9 mouse cellular contexts compared by ENCODE assay signal in the genomic region with DNA sequence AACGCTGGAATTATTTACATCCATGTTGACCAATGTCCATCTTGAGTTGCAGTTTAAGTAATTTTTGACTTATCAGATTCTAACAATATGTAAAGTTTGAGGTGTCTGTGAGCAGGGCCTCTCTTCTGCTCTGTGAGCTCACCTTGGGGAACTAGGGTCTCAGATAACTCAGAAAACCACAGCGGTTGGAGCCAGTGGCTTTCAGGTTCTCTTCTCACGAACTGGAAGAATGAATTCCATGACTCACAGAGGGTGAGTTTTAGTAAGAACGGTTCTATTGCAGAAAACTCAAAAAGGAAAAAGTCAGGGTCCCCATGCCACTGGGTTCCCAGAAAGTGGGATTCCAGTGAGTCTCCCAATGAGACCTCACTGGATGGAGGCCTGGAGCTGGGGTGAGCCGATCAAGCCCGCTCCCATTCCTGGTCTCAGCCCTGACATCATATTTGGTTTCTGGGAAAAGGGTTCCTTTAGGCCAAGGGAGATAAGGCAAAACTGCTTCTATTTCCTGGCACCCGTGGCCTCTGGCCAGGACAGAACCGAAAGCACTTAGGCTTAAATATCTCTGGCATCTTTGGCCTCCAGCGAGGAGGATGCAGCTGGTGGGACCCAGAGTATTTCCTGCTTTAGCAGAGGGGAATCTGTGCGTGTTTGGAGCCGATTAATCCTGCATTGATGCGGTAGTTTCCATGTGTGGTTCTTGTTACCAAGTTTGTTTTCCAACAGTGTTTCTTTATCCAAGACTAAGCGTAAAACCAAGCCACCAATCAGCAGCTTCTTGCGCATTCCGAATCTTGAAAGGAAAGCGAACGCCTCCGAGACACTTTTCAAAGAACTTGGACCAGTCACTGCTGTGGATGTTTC.
DNase-seq lines count a peak whose midpoint lies in the region; ATAC-seq and TF ChIP-seq lines count a peak whose summit lies in the region.
"Had no signal": no experiment of that assay in that cellular context is flagged by ENCODE, and none has a peak within 500 bp of the region (broad histone marks: within the 10 kb centered on the region; RNA-seq: fewer than 3 reads in every experiment).

No protein-coding gene starts in this region.

- ATAC-seq in heart, embryonic 13.5 days (ENCODE audit: extremely low read depth, insufficient number of reproducible peaks, low FRiP score, low TSS enrichment): no peak
- no peak for ATAC-seq in liver, embryonic 12.5 days
- peak; percentile 21; the same call in 1 of the 2 replicates for ATAC-seq in stomach, postnatal 0 days (ENCODE audit: low FRiP score, low TSS enrichment)
- ATAC-seq in intestine, postnatal 0 days: no peak

- H3K36me3 ChIP-seq in heart, embryonic 13.5 days: no peaks in the 10 kb centered on the region
- no peaks in the 10 kb centered on the region for H3K36me3 ChIP-seq in liver, embryonic 12.5 days
- H3K36me3 ChIP-seq in stomach, postnatal 0 days (ENCODE audit: control insufficient read depth, insufficient read depth, low read length): no peaks in the 10 kb centered on the region
- H3K36me3 ChIP-seq in intestine, postnatal 0 days (ENCODE audit: control insufficient read depth, insufficient read depth): no peaks in the 10 kb centered on the region

- WGBS in heart, embryonic 13.5 days: 46% methylated on average over 18 of the region's 18 CpGs
- 27% methylated on average over 18 of the region's 18 CpGs for WGBS in liver, embryonic 12.5 days (ENCODE audit: insufficient replicate concordance)
- WGBS in stomach, postnatal 0 days: 71% methylated on average over 18 of the region's 18 CpGs
- WGBS in intestine, postnatal 0 days: 64% methylated on average over 18 of the region's 18 CpGs

- TF ChIP-seq EP300 in stomach, postnatal 0 days (optimal IDR thresholded peaks at IDR 0.05): no peak

- no peaks in the 10 kb centered on the region for H3K27me3 ChIP-seq in heart, embryonic 13.5 days (replicated peaks)
- H3K27me3 ChIP-seq in liver, embryonic 12.5 days (replicated peaks): 0 out of 2 replicates have a peak, but pooled peaks cover 14% of the 10 kb centered on the region
- no peaks in the 10 kb centered on the region for H3K27me3 ChIP-seq in stomach, postnatal 0 days (ENCODE audit: control insufficient read depth, insufficient read depth, low read length)
- H3K27me3 ChIP-seq in intestine, postnatal 0 days (replicated peaks; ENCODE audit: control insufficient read depth, insufficient read depth, low read length): no peaks in the 10 kb centered on the region
- H3K27me3 ChIP-seq: Patski had no signal

- peak overlapping the region; percentile 34 for H3K4me3 ChIP-seq in heart, embryonic 13.5 days
- peak overlapping the region; percentile 34 for H3K4me3 ChIP-seq in liver, embryonic 12.5 days
- no peak overlapping the region for H3K4me3 ChIP-seq in stomach, postnatal 0 days (ENCODE audit: low read depth, low read length)
- no peak overlapping the region for H3K4me3 ChIP-seq in intestine, postnatal 0 days (ENCODE audit: low read depth, low read length)

- H3K4me1 ChIP-seq in heart, embryonic 13.5 days: peaks cover 26% of the 10 kb centered on the region
- H3K4me1 ChIP-seq in liver, embryonic 12.5 days: peaks cover 12% of the 10 kb centered on the region
- no peaks in the 10 kb centered on the region for H3K4me1 ChIP-seq in stomach, postnatal 0 days (replicated peaks; ENCODE audit: control insufficient read depth, insufficient read depth)
- H3K4me1 ChIP-seq in intestine, postnatal 0 days (replicated peaks; ENCODE audit: control insufficient read depth, insufficient read depth, low read length): no peaks in the 10 kb centered on the region

- no peak overlapping the region for H3K9ac ChIP-seq in heart, embryonic 13.5 days
- no peak overlapping the region for H3K9ac ChIP-seq in liver, embryonic 12.5 days
- no peak overlapping the region for H3K9ac ChIP-seq in stomach, postnatal 0 days (ENCODE audit: low read length)
- H3K9ac ChIP-seq in intestine, postnatal 0 days (ENCODE audit: low read depth, low read length): no peak overlapping the region

- peak; percentile 26 for DNase-seq in urinary bladder, postnatal 14 days (ENCODE audit: low spot score)
- no peak for DNase-seq in urinary bladder, postnatal 10 days (ENCODE audit: low spot score)
- DNase-seq in stomach, postnatal 0 days (ENCODE audit: low spot score): no peak
- DNase-seq in neural tube, embryonic 10.5 days (ENCODE audit: extremely low spot score, low spot score): no peak
- DNase-seq in right cerebral cortex, adult 18-20 months: no peak

- no peak for TF ChIP-seq CTCF in stomach, postnatal 0 days (IDR thresholded peaks at IDR 0.05; ENCODE audit: low read depth)
- TF ChIP-seq CTCF in intestine, postnatal 0 days (IDR thresholded peaks at IDR 0.05; ENCODE audit: low read depth): no peak

- H3K27ac ChIP-seq in heart, embryonic 13.5 days (replicated peaks): peak overlapping the region; percentile 53
- H3K27ac ChIP-seq in liver, embryonic 12.5 days: peak overlapping the region; percentile 10; the same call in 1 of the 2 replicates
- H3K27ac ChIP-seq in stomach, postnatal 0 days (replicated peaks): no peak overlapping the region
- no peak overlapping the region for H3K27ac ChIP-seq in intestine, postnatal 0 days (ENCODE audit: low read depth, low read length)

- H3K9me3 ChIP-seq in heart, embryonic 13.5 days: no peaks in the 10 kb centered on the region
- H3K9me3 ChIP-seq in liver, embryonic 12.5 days (replicated peaks): no peaks in the 10 kb centered on the region
- H3K9me3 ChIP-seq in stomach, postnatal 0 days (ENCODE audit: control insufficient read depth, low read length): no peaks in the 10 kb centered on the region
- H3K9me3 ChIP-seq in intestine, postnatal 0 days (ENCODE audit: control insufficient read depth): no peaks in the 10 kb centered on the region

- H3K4me2 ChIP-seq in heart, embryonic 13.5 days: peak overlapping the region; percentile 58
- H3K4me2 ChIP-seq in liver, embryonic 12.5 days: peak overlapping the region; percentile 64
- 0 out of 2 replicates have a peak overlapping the region, but pooled peaks have one; percentile 8 for H3K4me2 ChIP-seq in stomach, postnatal 0 days (replicated peaks; ENCODE audit: low read depth)
- no peak overlapping the region for H3K4me2 ChIP-seq in intestine, postnatal 0 days (replicated peaks; ENCODE audit: low read depth)

Comparison
In these comparisons a context has a peak if more than half of its experiments do, and no peak if none do; other contexts are left out.
1. H3K27ac ChIP-seq: peak in heart, embryonic 13.5 days (single experiment) and liver, embryonic 12.5 days (single experiment); none in stomach, postnatal 0 days (single experiment) and intestine, postnatal 0 days (single experiment).
2. H3K4me3 ChIP-seq: peak in heart, embryonic 13.5 days (single experiment) and liver, embryonic 12.5 days (single experiment); none in stomach, postnatal 0 days (single experiment) and intestine, postnatal 0 days (single experiment).